Mouse (Mus musculus) limb, embryonic 14.5 days (tissue): Measurements from ENCODE around the gene Oxsr1. TPM values are rescaled to one million over a fixed set of nuclear protein-coding genes. Genes with fewer than 3 reads are reported as not detected.

Experiments used
- ATAC-seq: fragments of 200-750 bp; cut with Nextera tagmentation; 2 replicates; pipeline ENCODE4 v1.8.0; 2017; ENCODE audit warnings: low read depth, moderate number of reproducible peaks, moderate TSS enrichment; ENCODE audit not compliant: low FRiP score
- DNase-seq: peaks from one replicate; pipeline ENCODE4 v3.0.0-alpha.2; 2015; ENCODE audit warnings: low spot score
- H3K27ac ChIP-seq: fragments of 300-500 bp; sonication (generic); replicated peaks from 2 replicates; pipeline ENCODE4 v1.5.1; 2014; ENCODE audit warnings: low read depth, mild to moderate bottlenecking, low read length, moderate library complexity, mixed read lengths
- H3K27me3 ChIP-seq: fragments of 300-500 bp; sonication (generic); 2 replicates; pipeline ENCODE4 v1.6.1; 2014; ENCODE audit warnings: low read length, mixed read lengths; ENCODE audit not compliant: control insufficient read depth, insufficient read depth
- H3K36me3 ChIP-seq: fragments of 300-500 bp; sonication (generic); 2 replicates; pipeline ENCODE4 v1.6.1; 2014; ENCODE audit warnings: mild to moderate bottlenecking, low read length, moderate library complexity, mixed read lengths; ENCODE audit not compliant: control insufficient read depth, insufficient read depth
- H3K4me1 ChIP-seq: fragments of 300-500 bp; sonication (generic); 2 replicates; pipeline ENCODE4 v1.6.1; 2014; ENCODE audit warnings: antibody characterized with exemption, low read length, mixed read lengths; ENCODE audit not compliant: control insufficient read depth, insufficient read depth
- H3K4me2 ChIP-seq: fragments of 300-500 bp; sonication (generic); replicated peaks from 2 replicates; pipeline ENCODE4 v1.6.1; 2014; ENCODE audit warnings: low read depth, mild to moderate bottlenecking, low read length, moderate library complexity; ENCODE audit not compliant: severe bottlenecking
- H3K4me3 ChIP-seq: fragments of 300-500 bp; sonication (generic); replicated peaks from 2 replicates; pipeline ENCODE4 v1.5.1; 2014; ENCODE audit warnings: low read length
- H3K9ac ChIP-seq: fragments of 300-500 bp; sonication (generic); 2 replicates; pipeline ENCODE4 v1.6.1; 2014; ENCODE audit warnings: mild to moderate bottlenecking, low read depth, low read length, moderate library complexity; ENCODE audit not compliant: severe bottlenecking
- H3K9me3 ChIP-seq: fragments of 300-500 bp; sonication (generic); 2 replicates; pipeline ENCODE4 v1.6.1; 2016; ENCODE audit warnings: low read length; ENCODE audit not compliant: control insufficient read depth
- POLR2A ChIP-seq: fragments of 200-500 bp; IDR thresholded peaks from 2 replicates; pipeline ENCODE4 v1.8.0; 2012; ENCODE audit warnings: inconsistent platforms, mild to moderate bottlenecking, moderate library complexity, borderline replicate concordance; ENCODE audit not compliant: insufficient read depth, insufficient read length; ENCODE audit errors: extremely low read depth
- WGBS: fragments of 180-500 bp; shearing (Covaris S2); extraction: QIAGEN DNeasy Blood & Tissue Kit; methylation state at CpG from one replicate; pipeline ENCODE4 v1.1.7; 2014; 5-methylcytosine and 5-hydroxymethylcytosine counted together
- polyA plus RNA-seq, 2 experiments: library from polyadenylated mRNA; depleted of rRNA in 1 of 2; stranded (reverse) in 1 of 2; unstranded in 1 of 2; fragments of >200 nt; fragmentation: Nextera tagmentation in 1 of 2; extraction: Ambion mirVana in 1 of 2; gene quantifications; 2 replicates each; pipeline versions ENCODE4 v1.2.1 to v1.2.3; 2012 to 2014

Gene Oxsr1
- polyA plus RNA-seq, 2 experiments: 16.0 to 35.4 TPM

DNA sequence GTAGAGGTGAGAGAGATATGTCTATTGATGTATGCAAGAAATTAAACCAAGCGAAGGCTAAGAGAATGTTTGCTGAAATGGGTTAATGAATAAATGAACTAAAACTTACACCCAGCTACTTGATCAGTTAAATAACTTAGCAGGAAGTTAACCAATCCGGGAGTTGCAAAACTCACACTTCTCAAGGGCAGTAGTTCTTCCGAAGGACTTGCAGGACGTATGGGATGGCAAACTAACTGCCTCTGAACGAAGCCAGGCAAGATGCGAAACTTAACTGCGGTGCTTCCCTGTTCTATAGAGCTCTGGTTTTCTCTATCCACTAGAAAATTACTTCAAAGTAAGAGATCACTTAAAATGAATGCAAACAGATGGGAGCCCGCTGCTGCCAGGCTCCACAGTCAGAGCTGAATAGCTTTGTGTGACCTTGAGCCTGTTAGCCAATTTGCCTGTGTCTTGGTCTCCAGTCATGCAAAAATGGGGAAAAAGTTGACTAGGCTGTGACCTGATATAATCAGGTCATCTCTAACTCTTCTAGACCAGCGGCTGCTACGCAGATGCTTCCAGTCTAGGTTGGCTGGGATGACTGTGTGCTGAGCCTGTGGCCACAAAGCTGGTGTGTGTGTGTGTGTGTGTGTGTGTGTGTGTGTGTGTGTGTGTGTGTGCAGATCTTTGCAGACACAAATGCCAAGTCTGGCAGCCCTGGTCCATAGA lies 122.9 kb downstream of the Oxsr1 start:
- TF ChIP-seq POLR2A: no peak
- no peak overlapping the region for H3K4me3 ChIP-seq
- no peaks in the 10 kb centered on the region for H3K36me3 ChIP-seq
- H3K4me2 ChIP-seq: no peak overlapping the region
- no peak overlapping the region for H3K9ac ChIP-seq
- 82% methylated on average over 10 of the region's 10 CpGs for WGBS
- ATAC-seq (no peak), DNase-seq (no peak)
- H3K27me3 ChIP-seq: no peaks in the 10 kb centered on the region
- H3K4me1 ChIP-seq: no peaks in the 10 kb centered on the region
- H3K9me3 ChIP-seq: no peaks in the 10 kb centered on the region
- H3K27ac ChIP-seq: no peak overlapping the region

DNA sequence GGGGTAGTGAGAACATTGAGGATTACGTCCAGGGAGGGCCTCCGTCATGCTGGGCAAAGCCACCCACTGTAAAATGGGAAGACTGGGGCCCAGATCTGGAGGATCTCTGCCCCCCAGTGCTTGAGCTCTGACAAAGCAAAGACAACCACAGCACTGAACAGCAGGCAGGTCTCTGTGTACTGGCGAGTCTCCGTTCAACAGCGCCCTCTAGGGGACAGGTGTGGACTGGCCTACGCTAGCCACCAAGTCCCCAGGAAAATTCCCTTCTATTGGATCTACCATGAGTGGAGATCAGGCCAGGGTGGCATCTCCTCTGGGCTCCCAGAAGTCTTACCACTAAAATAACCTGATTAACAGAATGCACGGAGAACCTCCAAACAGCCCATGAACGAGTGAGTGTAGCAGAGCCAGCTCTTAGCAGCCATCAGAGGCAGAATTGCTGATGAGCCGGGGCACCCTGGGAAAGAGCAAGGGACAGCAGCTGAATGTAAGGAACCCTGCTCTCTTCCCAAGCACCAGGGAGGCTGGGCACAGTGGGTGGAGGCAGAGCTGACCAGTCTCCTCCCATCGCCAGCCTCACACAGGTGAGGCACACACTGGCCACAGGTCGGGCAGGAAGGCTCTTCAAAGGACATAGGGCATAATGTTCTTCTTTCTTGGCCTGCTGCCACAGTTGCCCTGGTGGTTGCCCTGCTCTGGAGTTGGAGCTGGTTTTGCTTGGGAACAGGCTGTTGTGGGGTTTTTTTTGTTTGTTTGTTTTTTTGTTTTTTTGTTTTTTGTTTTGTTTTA lies 129.8 kb downstream of the Oxsr1 start:
- H3K4me3 ChIP-seq: no peak overlapping the region
- H3K9ac ChIP-seq: no peak overlapping the region
- no peak for ATAC-seq
- H3K4me1 ChIP-seq: no peaks in the 10 kb centered on the region
- DNase-seq: no peak
- H3K4me2 ChIP-seq: no peak overlapping the region
- H3K27ac ChIP-seq: no peak overlapping the region
- H3K27me3 ChIP-seq: no peaks in the 10 kb centered on the region
- 35% methylated on average over 11 of the region's 11 CpGs for WGBS
- no peak for TF ChIP-seq POLR2A
- no peaks in the 10 kb centered on the region for H3K9me3 ChIP-seq
- no peaks in the 10 kb centered on the region for H3K36me3 ChIP-seq

Other genes starting within 250 kb of the Oxsr1 start
- gene Plcd1, start 228.9 kb downstream of the Oxsr1 start, polyA plus RNA-seq (2012; rRNA removed): 50.0 and 60.8 TPM in 2 replicates
- gene Plcd1, start 228.9 kb downstream of the Oxsr1 start, polyA plus RNA-seq (2014; fragmentation: Nextera tagmentation; extraction: Ambion mirVana): 38.0 and 38.2 TPM in 2 replicates
- 1.4 and 1.5 TPM in 2 replicates for gene Dlec1, start 219.9 kb downstream of the Oxsr1 start, polyA plus RNA-seq (2012; rRNA removed)
- 0.81 and 1.3 TPM in 2 replicates for gene Dlec1, start 219.9 kb downstream of the Oxsr1 start, polyA plus RNA-seq (2014; fragmentation: Nextera tagmentation; extraction: Ambion mirVana)
- gene Acaa1b, start 165.3 kb downstream of the Oxsr1 start, polyA plus RNA-seq (2012; rRNA removed): 1.8 and 2.7 TPM in 2 replicates
- gene Acaa1b, start 165.3 kb downstream of the Oxsr1 start, polyA plus RNA-seq (2014; fragmentation: Nextera tagmentation; extraction: Ambion mirVana): 1.2 and 1.7 TPM in 2 replicates
- 0.03 TPM in 1 of 2 replicates, not detected in the other for gene Gm47289, start 163.3 kb downstream of the Oxsr1 start, polyA plus RNA-seq (2012; rRNA removed)
- gene Gm47289, start 163.3 kb downstream of the Oxsr1 start, polyA plus RNA-seq (2014; fragmentation: Nextera tagmentation; extraction: Ambion mirVana): not detected in 2 replicates
- gene Slc22a13, start 113.3 kb downstream of the Oxsr1 start, polyA plus RNA-seq (2012; rRNA removed): 0.06 TPM in 1 of 2 replicates, not detected in the other
- not detected in 2 replicates for gene Slc22a13, start 113.3 kb downstream of the Oxsr1 start, polyA plus RNA-seq (2014; fragmentation: Nextera tagmentation; extraction: Ambion mirVana)
- gene Acaa1a, start 17.2 kb upstream of the Oxsr1 start, polyA plus RNA-seq (2012; rRNA removed): 120 and 140 TPM in 2 replicates
- 87.4 and 92.7 TPM in 2 replicates for gene Acaa1a, start 17.2 kb upstream of the Oxsr1 start, polyA plus RNA-seq (2014; fragmentation: Nextera tagmentation; extraction: Ambion mirVana)
- 10.9 and 11.5 TPM in 2 replicates for gene Myd88, start 19.0 kb upstream of the Oxsr1 start, polyA plus RNA-seq (2012; rRNA removed)
- gene Myd88, start 19.0 kb upstream of the Oxsr1 start, polyA plus RNA-seq (2014; fragmentation: Nextera tagmentation; extraction: Ambion mirVana): 23.3 and 25.1 TPM in 2 replicates
- gene Xylb, start 35.0 kb upstream of the Oxsr1 start, polyA plus RNA-seq (2012; rRNA removed): 8.9 and 11.1 TPM in 2 replicates
- gene Xylb, start 35.0 kb upstream of the Oxsr1 start, polyA plus RNA-seq (2014; fragmentation: Nextera tagmentation; extraction: Ambion mirVana): 5.2 and 5.5 TPM in 2 replicates
- 0.12 and 0.19 TPM in 2 replicates for gene Slc22a14, start 43.1 kb upstream of the Oxsr1 start, polyA plus RNA-seq (2012; rRNA removed)
- gene Slc22a14, start 43.1 kb upstream of the Oxsr1 start, polyA plus RNA-seq (2014; fragmentation: Nextera tagmentation; extraction: Ambion mirVana): 0.17 and 0.25 TPM in 2 replicates
- gene Acvr2b, start 79.7 kb upstream of the Oxsr1 start, polyA plus RNA-seq (2012; rRNA removed): 7.9 and 8.9 TPM in 2 replicates
- 18.9 and 23.8 TPM in 2 replicates for gene Acvr2b, start 79.7 kb upstream of the Oxsr1 start, polyA plus RNA-seq (2014; fragmentation: Nextera tagmentation; extraction: Ambion mirVana)
- gene Exog, start 122.5 kb upstream of the Oxsr1 start, polyA plus RNA-seq (2012; rRNA removed): 14.4 and 15.0 TPM in 2 replicates
- 28.5 and 33.0 TPM in 2 replicates for gene Exog, start 122.5 kb upstream of the Oxsr1 start, polyA plus RNA-seq (2014; fragmentation: Nextera tagmentation; extraction: Ambion mirVana)